Mouse (Mus musculus) hindbrain, embryonic 15.5 days (tissue): ENCODE data around the gene Entr1. TPM values are rescaled to one million over a fixed set of nuclear protein-coding genes. Genes with fewer than 3 reads are reported as not detected.

Source experiments
- ATAC-seq: fragments of 200-750 bp; cut with Nextera tagmentation; 2 replicates; pipeline ENCODE4 v1.8.0; 2017; ENCODE audit warnings: low read depth, moderate number of reproducible peaks, moderate TSS enrichment; ENCODE audit not compliant: low FRiP score
- H3K27ac ChIP-seq: fragments of 300-500 bp; sonication (generic); replicated peaks from 2 replicates; pipeline ENCODE4 v1.5.1; 2015; ENCODE audit warnings: mild to moderate bottlenecking, inconsistent platforms
- H3K27me3 ChIP-seq: fragments of 300-500 bp; sonication (generic); 2 replicates; pipeline ENCODE4 v1.6.1; 2015; ENCODE audit warnings: control low read depth, inconsistent platforms
- H3K36me3 ChIP-seq: fragments of 300-500 bp; sonication (generic); 2 replicates; pipeline ENCODE4 v1.6.1; 2015; ENCODE audit warnings: control low read depth, inconsistent platforms
- H3K4me1 ChIP-seq: fragments of 300-500 bp; sonication (generic); replicated peaks from 2 replicates; pipeline ENCODE4 v1.6.1; 2015; ENCODE audit warnings: control low read depth, inconsistent platforms
- H3K4me2 ChIP-seq: fragments of 300-500 bp; sonication (generic); 2 replicates; pipeline ENCODE4 v1.6.1; 2015; ENCODE audit warnings: moderate library complexity, mild to moderate bottlenecking, inconsistent platforms
- H3K4me3 ChIP-seq: fragments of 300-500 bp; sonication (generic); 2 replicates; pipeline ENCODE4 v1.5.1; 2015; ENCODE audit warnings: mild to moderate bottlenecking, inconsistent platforms
- H3K9ac ChIP-seq: fragments of 300-500 bp; sonication (generic); 2 replicates; pipeline ENCODE4 v1.6.1; 2015; ENCODE audit warnings: inconsistent platforms
- H3K9me3 ChIP-seq: fragments of 300-500 bp; sonication (generic); 2 replicates; pipeline ENCODE4 v1.6.1; 2016; ENCODE audit warnings: control low read depth, inconsistent platforms
- WGBS: fragments of 180-500 bp; shearing (Covaris S2); methylation state at CpG from one replicate; pipeline ENCODE4 v1.1.7; 2015; 5-methylcytosine and 5-hydroxymethylcytosine counted together
- polyA plus RNA-seq: library from polyadenylated mRNA; unstranded; fragments of >200 nt; fragmentation: Nextera tagmentation; extraction: Ambion mirVana; gene quantifications from 2 replicates; pipeline ENCODE4 v1.2.1, GENCODE M21; 2015

The Entr1 gene
- polyA plus RNA-seq, 1 experiment from 2014 or later, result 163 TPM

- Histone ChIP-seq H3K27ac (no peak overlapping the region; the same call in 1 of the 2 replicates), H3K4me1 (peaks cover 46% of the 10 kb centered on the region), H3K36me3 (peaks cover 31% of the 10 kb centered on the region), H3K4me2 (peak overlapping the region; percentile 98), H3K27me3 (no peaks in the 10 kb centered on the region), H3K9ac (peak overlapping the region; percentile 98), H3K4me3 (peak overlapping the region; percentile 99), H3K9me3 (no peaks in the 10 kb centered on the region)
- WGBS, result 64% methylated on average over 3 of the region's 3 CpGs
- peak; percentile 32; the same call in 1 of the 2 replicates for ATAC-seq
Observed at GRCm38 (mm10) chr2:26409362-26409761, 20.2 kb upstream of the Entr1 start.

- no peaks in the 10 kb centered on the region for H3K27me3 ChIP-seq
- peak; percentile 94 for ATAC-seq
- H3K9ac ChIP-seq, result peak within 1 kb of the TSS; percentile 98
- peak within 1 kb of the TSS; percentile 86 for H3K27ac ChIP-seq
- peaks cover 46% of the 10 kb centered on the region for H3K4me1 ChIP-seq
- WGBS, result under 1% methylated on average over 57 of the region's 57 CpGs
- H3K9me3 ChIP-seq, result no peaks in the 10 kb centered on the region
- peaks cover 27% of the 10 kb centered on the region for H3K36me3 ChIP-seq
- H3K4me2 ChIP-seq, result peak within 1 kb of the TSS; percentile 98
- peak within 1 kb of the TSS; percentile 99 for H3K4me3 ChIP-seq
Observed at GRCm38 (mm10) chr2:26408515-26409356, 19.6 kb upstream of the Entr1 start, which contains the start of gene Inpp5e. Gene Inpp5e, minus strand, starts transcription at chr2:26409203.

- Histone ChIP-seq H3K9me3 (no peaks in the 10 kb centered on the region), H3K27ac (no peak overlapping the region), H3K4me1 (peaks cover 38% of the 10 kb centered on the region), H3K4me3 (no peak overlapping the region), H3K9ac (no peak overlapping the region), H3K4me2 (no peak overlapping the region), H3K36me3 (peaks cover 36% of the 10 kb centered on the region), H3K27me3 (no peaks in the 10 kb centered on the region)
- no peak for ATAC-seq
- 88% methylated on average over 8 of the region's 8 CpGs for WGBS
Observed at GRCm38 (mm10) chr2:26403306-26403705, 14.2 kb upstream of the Entr1 start.

GRCm38 (mm10) chr2:26402265-26402664 lies 13.1 kb upstream of the Entr1 start:
- Histone ChIP-seq H3K27me3 (no peaks in the 10 kb centered on the region), H3K4me3 (no peak overlapping the region), H3K4me2 (no peak overlapping the region), H3K4me1 (peaks cover 28% of the 10 kb centered on the region), H3K36me3 (peaks cover 45% of the 10 kb centered on the region), H3K9me3 (no peaks in the 10 kb centered on the region), H3K27ac (no peak overlapping the region), H3K9ac (no peak overlapping the region)
- no peak for ATAC-seq
- WGBS, result 89% methylated on average over 1 of the region's 1 CpGs

GRCm38 (mm10) chr2:26401023-26401422 lies 11.9 kb upstream of the Entr1 start:
- H3K4me1 ChIP-seq, result peaks cover 16% of the 10 kb centered on the region
- H3K4me3 ChIP-seq, result no peak overlapping the region
- no peak overlapping the region for H3K4me2 ChIP-seq
- WGBS, result 93% methylated on average over 4 of the region's 4 CpGs
- H3K27me3 ChIP-seq, result no peaks in the 10 kb centered on the region
- H3K27ac ChIP-seq, result no peak overlapping the region
- no peak for ATAC-seq
- no peaks in the 10 kb centered on the region for H3K9me3 ChIP-seq
- H3K36me3 ChIP-seq, result peaks cover 57% of the 10 kb centered on the region
- no peak overlapping the region for H3K9ac ChIP-seq

- Histone ChIP-seq H3K4me1 (peaks cover 8% of the 10 kb centered on the region), H3K4me3 (no peak overlapping the region), H3K4me2 (no peak overlapping the region), H3K27ac (no peak overlapping the region), H3K36me3 (peaks cover 64% of the 10 kb centered on the region), H3K27me3 (no peaks in the 10 kb centered on the region), H3K9ac (no peak overlapping the region), H3K9me3 (no peaks in the 10 kb centered on the region)
- WGBS, result 90% methylated on average over 5 of the region's 5 CpGs
- no peak for ATAC-seq
Observed at GRCm38 (mm10) chr2:26400296-26400695, 11.2 kb upstream of the Entr1 start.

GRCm38 (mm10) chr2:26399647-26400046 lies 10.5 kb upstream of the Entr1 start:
- H3K27me3 ChIP-seq, result no peaks in the 10 kb centered on the region
- H3K27ac ChIP-seq, result no peak overlapping the region
- no peak overlapping the region for H3K4me3 ChIP-seq
- no peak overlapping the region for H3K9ac ChIP-seq
- no peak overlapping the region for H3K4me2 ChIP-seq
- WGBS, result 82% methylated on average over 5 of the region's 5 CpGs
- H3K4me1 ChIP-seq, result peaks cover 2% of the 10 kb centered on the region
- no peak for ATAC-seq
- H3K9me3 ChIP-seq, result no peaks in the 10 kb centered on the region
- peaks cover 71% of the 10 kb centered on the region for H3K36me3 ChIP-seq

- no peaks in the 10 kb centered on the region for H3K4me1 ChIP-seq
Observed at GRCm38 (mm10) chr2:26398978-26399377, 9.9 kb upstream of the Entr1 start.

GRCm38 (mm10) chr2:26391617-26392016 lies 2.5 kb upstream of the Entr1 start:
- Histone ChIP-seq H3K27ac (no peak overlapping the region), H3K4me1 (peaks cover 24% of the 10 kb centered on the region), H3K36me3 (peaks cover 73% of the 10 kb centered on the region), H3K4me3 (no peak overlapping the region), H3K9me3 (no peaks in the 10 kb centered on the region), H3K4me2 (no peak overlapping the region), H3K27me3 (no peaks in the 10 kb centered on the region), H3K9ac (no peak overlapping the region)
- WGBS, result 96% methylated on average over 6 of the region's 6 CpGs
- ATAC-seq, result no peak

More at GRCm38 (mm10) chr2:26398978-26399377, 9.9 kb upstream of the Entr1 start:
- no peak for ATAC-seq
- Histone ChIP-seq H3K4me3 (no peak overlapping the region), H3K27me3 (no peaks in the 10 kb centered on the region), H3K4me2 (no peak overlapping the region), H3K9me3 (no peaks in the 10 kb centered on the region), H3K9ac (no peak overlapping the region), H3K36me3 (peaks cover 77% of the 10 kb centered on the region), H3K27ac (no peak overlapping the region)
- 88% methylated on average over 8 of the region's 8 CpGs for WGBS

GRCm38 (mm10) chr2:26390954-26391353 lies 1.8 kb upstream of the Entr1 start:
- WGBS, result 90% methylated on average over 3 of the region's 3 CpGs
- Histone ChIP-seq H3K36me3 (peaks cover 73% of the 10 kb centered on the region), H3K27me3 (no peaks in the 10 kb centered on the region), H3K4me3 (peak overlapping the region; percentile 5; the same call in 1 of the 2 replicates), H3K4me2 (no peak overlapping the region), H3K9me3 (no peaks in the 10 kb centered on the region), H3K4me1 (peaks cover 24% of the 10 kb centered on the region), H3K9ac (no peak overlapping the region), H3K27ac (no peak overlapping the region)
- ATAC-seq, result no peak

GRCm38 (mm10) chr2:26388682-26389153 lies 398 bp downstream of the Entr1 start:
- H3K9me3 ChIP-seq, result no peaks in the 10 kb centered on the region
- H3K27ac ChIP-seq, result peak overlapping the region; percentile 75
- peak overlapping the region; percentile 92 for H3K9ac ChIP-seq
- H3K4me1 ChIP-seq, result peaks cover 24% of the 10 kb centered on the region
- peaks cover 73% of the 10 kb centered on the region for H3K36me3 ChIP-seq
- under 1% methylated on average over 41 of the region's 45 CpGs for WGBS
- H3K4me2 ChIP-seq, result peak overlapping the region; percentile 98
- peak overlapping the region; percentile 81 for H3K4me3 ChIP-seq
- H3K27me3 ChIP-seq, result no peaks in the 10 kb centered on the region
- no peak; the same call in none of the 2 replicates for ATAC-seq

GRCm38 (mm10) chr2:26387713-26388112 lies 1.4 kb downstream of the Entr1 start:
- Histone ChIP-seq H3K27ac (no peak overlapping the region), H3K4me1 (peaks cover 24% of the 10 kb centered on the region), H3K27me3 (no peaks in the 10 kb centered on the region), H3K9ac (no peak overlapping the region), H3K9me3 (no peaks in the 10 kb centered on the region), H3K4me2 (peak overlapping the region; percentile 98), H3K36me3 (peaks cover 73% of the 10 kb centered on the region), H3K4me3 (peak overlapping the region; percentile 81)
- ATAC-seq, result no peak
- 95% methylated on average over 3 of the region's 3 CpGs for WGBS
